Comparison of ENCODE assay signal across 18 mouse cellular contexts in the genomic region with DNA sequence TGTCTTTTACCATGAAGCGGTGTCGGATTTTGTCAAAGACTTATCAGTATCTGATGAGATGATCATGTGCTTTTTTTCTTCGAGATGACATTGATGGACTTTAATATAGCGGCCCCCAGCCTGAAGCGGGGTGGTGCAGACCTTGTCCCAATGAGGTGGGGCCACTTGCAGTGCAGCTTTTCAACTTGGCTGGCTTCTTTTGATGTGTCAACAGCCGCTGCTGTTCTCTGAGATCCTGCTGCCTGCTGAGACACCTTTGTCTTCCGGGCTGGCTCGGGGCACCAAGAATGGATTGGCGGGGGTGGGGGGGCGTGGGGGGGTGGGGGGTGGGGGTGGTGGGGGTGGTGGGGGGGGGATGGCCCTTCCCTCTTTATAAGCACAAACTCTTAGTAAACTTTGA.
"Had no signal": no experiment of that assay in that cellular context is flagged by ENCODE, and none has a peak within 500 bp of the region (broad histone marks: within the 10 kb centered on the region; RNA-seq: fewer than 3 reads in every experiment).

No protein-coding gene starts in this region.

- H3K9ac ChIP-seq: liver, embryonic 15.5 days; liver, postnatal 0 days; lung, embryonic 15.5 days; midbrain, embryonic 12.5 days; neural tube, embryonic 12.5 days; stomach, embryonic 15.5 days had no signal

- DNase-seq: liver, postnatal 0 days; lung, adult 2 months; lung, postnatal 14 days; lung, postnatal 36 days; right cerebral cortex, postnatal 14 days; thymus, adult 2 months; thymus, postnatal 25 days; thymus, postnatal 4 days had no signal

- ATAC-seq: liver, postnatal 0 days; lung, postnatal 0 days; midbrain, embryonic 16.5 days had no signal

- H3K4me1 ChIP-seq: liver, embryonic 15.5 days; lung, embryonic 15.5 days; megakaryocyte, embryonic 14.5 days; midbrain, embryonic 12.5 days; neural tube, embryonic 12.5 days; stomach, embryonic 15.5 days had no signal

- H3K4me2 ChIP-seq: liver, embryonic 15.5 days; lung, embryonic 15.5 days; midbrain, embryonic 12.5 days; neural tube, embryonic 12.5 days; stomach, embryonic 15.5 days had no signal

- H3K9me3 ChIP-seq: liver, embryonic 15.5 days; lung, embryonic 15.5 days; megakaryocyte, embryonic 14.5 days; midbrain, embryonic 12.5 days; neural tube, embryonic 12.5 days; stomach, embryonic 15.5 days had no signal

- H3K36me3 ChIP-seq: liver, embryonic 15.5 days; lung, embryonic 15.5 days; midbrain, embryonic 12.5 days; neural tube, embryonic 12.5 days; stomach, embryonic 15.5 days had no signal

- H3K27me3 ChIP-seq: liver, embryonic 15.5 days; lung, embryonic 15.5 days; megakaryocyte, embryonic 14.5 days; midbrain, embryonic 12.5 days; neural tube, embryonic 12.5 days; stomach, embryonic 15.5 days had no signal

- H3K4me3 ChIP-seq: liver, embryonic 15.5 days; lung, embryonic 15.5 days; megakaryocyte, embryonic 14.5 days; midbrain, embryonic 12.5 days; neural tube, embryonic 12.5 days; stomach, embryonic 15.5 days had no signal

- H3K27ac ChIP-seq: liver, embryonic 15.5 days; lung, embryonic 15.5 days; macrophage; midbrain, embryonic 12.5 days; neural tube, embryonic 12.5 days; stomach, embryonic 15.5 days; stomach, postnatal 0 days had no signal
